8 mouse cellular contexts compared by ENCODE assay signal in the genomic region with DNA sequence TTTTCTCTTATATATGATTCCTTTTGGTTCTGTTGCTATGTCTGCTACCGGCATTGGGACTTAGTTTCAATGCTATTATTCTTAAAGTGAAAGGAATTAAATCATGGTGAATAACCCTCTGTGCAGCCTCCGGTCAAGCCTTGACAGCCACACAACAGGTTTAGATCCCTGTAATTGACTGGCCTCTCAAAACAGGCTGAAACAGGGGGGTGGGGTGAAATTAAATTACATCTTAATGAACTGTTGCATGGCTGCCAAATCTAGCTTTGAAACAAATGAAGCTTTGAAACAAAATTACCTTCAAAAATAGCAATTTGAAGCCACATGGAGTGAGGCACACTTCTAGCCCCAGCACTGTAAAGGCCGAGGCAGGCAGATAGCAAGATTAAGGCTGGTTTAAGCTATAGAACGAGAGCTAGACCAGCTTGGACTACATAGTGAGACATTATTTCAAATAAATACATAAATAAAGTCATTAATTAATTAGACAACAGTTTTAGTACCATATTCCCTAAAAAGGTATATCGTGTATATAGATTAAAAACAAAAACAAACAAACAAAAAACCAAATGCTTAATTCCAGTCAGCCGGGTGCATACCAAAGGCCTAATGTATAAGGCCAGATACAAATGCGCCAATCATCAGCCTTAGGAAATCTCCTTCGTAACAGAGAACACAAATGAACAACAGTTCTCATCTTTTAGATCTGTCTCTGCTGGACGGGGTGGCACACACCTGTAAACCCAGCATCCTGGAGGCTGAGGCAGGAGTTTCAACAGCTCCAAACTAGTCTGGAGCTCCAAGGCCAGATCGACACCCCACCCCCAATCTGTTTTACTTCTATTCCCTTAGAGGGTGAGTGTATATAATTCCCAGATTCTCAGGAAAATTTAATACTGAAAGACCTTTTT. TPM values are rescaled to one million over a fixed set of nuclear protein-coding genes. Genes with fewer than 3 reads are reported as not detected.
A peak's percentile ranks its signal among the peaks of the same experiment; 100 is the strongest.
DNase-seq lines count a peak whose midpoint lies in the region; ATAC-seq lines count a peak whose summit lies in the region.

No protein-coding gene starts in this region.

- peak overlapping the region; percentile 61 for H3K4me3 ChIP-seq in heart, embryonic 12.5 days
- H3K4me3 ChIP-seq in brown adipose tissue, adult 24 weeks (ENCODE audit: insufficient read depth, low read depth, low read length), result peak overlapping the region; percentile 63
- H3K4me3 ChIP-seq in hindbrain, embryonic 13.5 days, result peak overlapping the region; percentile 64
- H3K4me3 ChIP-seq in midbrain, embryonic 16.5 days (ENCODE audit: low read depth, low read length), result peak overlapping the region; percentile 69

- peak overlapping the region; percentile 78 for H3K9ac ChIP-seq in heart, embryonic 12.5 days
- peak overlapping the region; percentile 85 for H3K9ac ChIP-seq in hindbrain, embryonic 13.5 days
- peak overlapping the region; percentile 78 for H3K9ac ChIP-seq in midbrain, embryonic 16.5 days (ENCODE audit: low read depth, low read length)

- DNase-seq in heart, postnatal 14 days, result no peak
- DNase-seq in urinary bladder, adult 2 months (ENCODE audit: low spot score), result no peak
- DNase-seq in left cerebral cortex, postnatal 10 days (ENCODE audit: extremely low spot score in 1 of 2, low spot score in 2 of 2), result no peak
- DNase-seq in thymus, adult 18-20 months, result no peak

- no peaks in the 10 kb centered on the region for H3K27me3 ChIP-seq in heart, embryonic 12.5 days (replicated peaks)
- peaks cover 28% of the 10 kb centered on the region for H3K27me3 ChIP-seq in hindbrain, embryonic 13.5 days
- H3K27me3 ChIP-seq in midbrain, embryonic 16.5 days (ENCODE audit: control insufficient read depth, insufficient read depth, low read depth, low read length), result peaks cover 6% of the 10 kb centered on the region

- 41% methylated on average over 10 of the region's 10 CpGs for WGBS in heart, embryonic 12.5 days
- WGBS in hindbrain, embryonic 13.5 days, result 16% methylated on average over 10 of the region's 10 CpGs
- WGBS in midbrain, embryonic 16.5 days, result 11% methylated on average over 10 of the region's 10 CpGs

- H3K9me3 ChIP-seq in heart, embryonic 12.5 days (replicated peaks), result no peaks in the 10 kb centered on the region
- H3K9me3 ChIP-seq in hindbrain, embryonic 13.5 days, result no peaks in the 10 kb centered on the region
- H3K9me3 ChIP-seq in midbrain, embryonic 16.5 days (replicated peaks; ENCODE audit: control insufficient read depth, low read length, poor library complexity, severe bottlenecking), result no peaks in the 10 kb centered on the region

- intact Hi-C loops in heart, postnatal 14 days (cut with DNase I), result no loop called here
- intact Hi-C loops in left cerebral cortex, postnatal 10 days (cut with DNase I), result no loop called here

- no peak for ATAC-seq in heart, embryonic 12.5 days (ENCODE audit: insufficient number of reproducible peaks, low FRiP score)
- peak; percentile 39; the same call in 1 of the 2 replicates for ATAC-seq in hindbrain, embryonic 13.5 days (ENCODE audit: low FRiP score)
- peak; percentile 40 for ATAC-seq in midbrain, embryonic 16.5 days

- H3K4me2 ChIP-seq in heart, embryonic 12.5 days, result peak overlapping the region; percentile 72
- H3K4me2 ChIP-seq in hindbrain, embryonic 13.5 days, result peak overlapping the region; percentile 63
- peak overlapping the region; percentile 77 for H3K4me2 ChIP-seq in midbrain, embryonic 16.5 days (ENCODE audit: low read length)

- H3K27ac ChIP-seq in heart, embryonic 12.5 days (ENCODE audit: poor library complexity, severe bottlenecking), result no peak overlapping the region
- no peak overlapping the region for H3K27ac ChIP-seq in brown adipose tissue, adult 24 weeks (replicated peaks; ENCODE audit: low read depth, low read length)
- H3K27ac ChIP-seq in hindbrain, embryonic 13.5 days, result peak overlapping the region; percentile 90
- peak overlapping the region; percentile 87 for H3K27ac ChIP-seq in midbrain, embryonic 16.5 days (ENCODE audit: low read length)

- H3K4me1 ChIP-seq in heart, embryonic 12.5 days (replicated peaks), result peaks cover 16% of the 10 kb centered on the region
- no peaks in the 10 kb centered on the region; the same call in 1 of the 2 replicates for H3K4me1 ChIP-seq in brown adipose tissue, adult 24 weeks (ENCODE audit: control insufficient read depth, insufficient read depth, insufficient read length, low read length)
- peaks cover 22% of the 10 kb centered on the region for H3K4me1 ChIP-seq in hindbrain, embryonic 13.5 days (replicated peaks)
- peaks cover 11% of the 10 kb centered on the region for H3K4me1 ChIP-seq in midbrain, embryonic 16.5 days (ENCODE audit: control insufficient read depth, insufficient read depth, low read length)

- peaks cover 16% of the 10 kb centered on the region for H3K36me3 ChIP-seq in heart, embryonic 12.5 days
- H3K36me3 ChIP-seq in hindbrain, embryonic 13.5 days, result peaks cover 12% of the 10 kb centered on the region
- no peaks in the 10 kb centered on the region for H3K36me3 ChIP-seq in midbrain, embryonic 16.5 days (ENCODE audit: control insufficient read depth, insufficient read depth, low read length)

RNA-seq across cellular contexts. Expression of gene Zfp9, which starts 1.0 kb away (rescaled TPM):
- polyA plus RNA-seq in heart, embryonic 12.5 days (2016; fragmentation: Nextera tagmentation; extraction: Ambion mirVana), result 9.1 and 10.3 TPM in 2 replicates
- 1 to 10 TPM; 5.1 to 5.3 TPM for total RNA-seq in heart, postnatal 14 days (2021)
- polyA plus RNA-seq in brown adipose tissue, adult 24 weeks (2012; ENCODE audit: insufficient read depth, insufficient read length, missing spikeins), result 1.3 and 1.5 TPM in 2 replicates
- polyA plus RNA-seq in hindbrain, embryonic 13.5 days (2015; fragmentation: Nextera tagmentation; extraction: Ambion mirVana), result 12.5 and 13.3 TPM in 2 replicates
- polyA plus RNA-seq in midbrain, embryonic 16.5 days (2015; fragmentation: Nextera tagmentation; extraction: Ambion mirVana), result 13.7 and 14.8 TPM in 2 replicates
- 11.7 and 12.2 TPM in 2 replicates for polyA plus RNA-seq in urinary bladder, adult 2 months (2012; rRNA removed)
- total RNA-seq in left cerebral cortex, postnatal 10 days (2021), result 10 to 100 TPM; 17.9 to 19.2 TPM

RNA-seq across cellular contexts. Expression of gene Zfp248, which starts 22.8 kb away (rescaled TPM):
- polyA plus RNA-seq in heart, embryonic 12.5 days (2016; fragmentation: Nextera tagmentation; extraction: Ambion mirVana), result 5.9 and 7.1 TPM in 2 replicates
- 1 to 10 TPM; 1.6 to 2.2 TPM for total RNA-seq in heart, postnatal 14 days (2021)
- polyA plus RNA-seq in brown adipose tissue, adult 24 weeks (2012; ENCODE audit: insufficient read depth, insufficient read length, missing spikeins), result 0.63 and 0.75 TPM in 2 replicates
- 16.7 and 18.4 TPM in 2 replicates for polyA plus RNA-seq in hindbrain, embryonic 13.5 days (2015; fragmentation: Nextera tagmentation; extraction: Ambion mirVana)
- 22.2 TPM in 2 replicates for polyA plus RNA-seq in midbrain, embryonic 16.5 days (2015; fragmentation: Nextera tagmentation; extraction: Ambion mirVana)
- polyA plus RNA-seq in urinary bladder, adult 2 months (2012; rRNA removed), result 2.4 and 3.0 TPM in 2 replicates
- total RNA-seq in left cerebral cortex, postnatal 10 days (2021), result 10 to 100 TPM; 18.2 TPM

RNA-seq across cellular contexts. Expression of gene Bms1, which starts 58.9 kb away (rescaled TPM):
- 29.7 and 31.5 TPM in 2 replicates for polyA plus RNA-seq in heart, embryonic 12.5 days (2016; fragmentation: Nextera tagmentation; extraction: Ambion mirVana)
- 10 to 100 TPM; 21.0 to 23.9 TPM for total RNA-seq in heart, postnatal 14 days (2021)
- 10.3 and 14.0 TPM in 2 replicates for polyA plus RNA-seq in brown adipose tissue, adult 24 weeks (2012; ENCODE audit: insufficient read depth, insufficient read length, missing spikeins)
- polyA plus RNA-seq in hindbrain, embryonic 13.5 days (2015; fragmentation: Nextera tagmentation; extraction: Ambion mirVana), result 24.9 TPM in 2 replicates
- 23.1 and 23.5 TPM in 2 replicates for polyA plus RNA-seq in midbrain, embryonic 16.5 days (2015; fragmentation: Nextera tagmentation; extraction: Ambion mirVana)
- 11.1 and 14.9 TPM in 2 replicates for polyA plus RNA-seq in urinary bladder, adult 2 months (2012; rRNA removed)
- 10 to 100 TPM; 23.2 to 27.0 TPM for total RNA-seq in left cerebral cortex, postnatal 10 days (2021)

Comparison
In these comparisons a context has a peak if more than half of its experiments do, and no peak if none do; other contexts are left out.
1. H3K27ac ChIP-seq: peak in hindbrain, embryonic 13.5 days (single experiment) and midbrain, embryonic 16.5 days (single experiment); none in heart, embryonic 12.5 days (single experiment) and brown adipose tissue, adult 24 weeks (single experiment).
2. Peak in every context shown above with its lines, with median percentiles within 50 percentile points of each other: H3K4me2 ChIP-seq, H3K4me3 ChIP-seq and H3K9ac ChIP-seq.